Mouse (Mus musculus) bone marrow macrophage, adult 2 months (primary cell): ENCODE results near the gene Gm20518.

ENCODE experiments used
- CTCF ChIP-seq: IDR thresholded peaks from 2 replicates; pipeline ENCODE4 v1.5.1; 2012; ENCODE audit warnings: low read depth, mild to moderate bottlenecking, low read length, moderate library complexity
- POLR2A ChIP-seq: IDR thresholded peaks from 2 replicates; pipeline ENCODE4 v1.6.1; 2012; ENCODE audit warnings: mild to moderate bottlenecking, low read depth, low read length, borderline replicate concordance

- TF ChIP-seq CTCF (no peak), POLR2A (no peak)
These were observed 15.4 kb downstream of the Gm20518 start for GRCm38 (mm10) chr16:17876096-17876495.
